Mouse (Mus musculus) hindbrain, embryonic 14.5 days (tissue): ENCODE data around the gene 1700029P11Rik. TPM values are rescaled to one million over a fixed set of nuclear protein-coding genes. Genes with fewer than 3 reads are reported as not detected.

ENCODE experiments used
- ATAC-seq: fragments of 200-750 bp; cut with Nextera tagmentation; 2 replicates; pipeline ENCODE4 v1.8.0; 2017; ENCODE audit warnings: moderate number of reproducible peaks, mild to moderate bottlenecking, moderate TSS enrichment, moderate library complexity; ENCODE audit not compliant: low FRiP score
- DNase-seq: peaks from one replicate; pipeline ENCODE4 v3.0.0-alpha.2; 2015; ENCODE audit warnings: low spot score
- H3K27ac ChIP-seq: fragments of 300-500 bp; sonication (generic); 2 replicates; pipeline ENCODE4 v1.5.1; 2014; ENCODE audit warnings: mild to moderate bottlenecking, moderate library complexity
- H3K27me3 ChIP-seq: fragments of 300-500 bp; sonication (generic); 2 replicates; pipeline ENCODE4 v1.6.1; 2014; ENCODE audit warnings: mild to moderate bottlenecking, low read length, mixed read lengths; ENCODE audit not compliant: control insufficient read depth, insufficient read depth
- H3K36me3 ChIP-seq: fragments of 300-500 bp; sonication (generic); replicated peaks from 2 replicates; pipeline ENCODE4 v1.6.1; 2014; ENCODE audit not compliant: control insufficient read depth, insufficient read depth
- H3K4me1 ChIP-seq: fragments of 300-500 bp; sonication (generic); replicated peaks from 2 replicates; pipeline ENCODE4 v1.6.1; 2014; ENCODE audit warnings: antibody characterized with exemption, low read length, mixed read lengths; ENCODE audit not compliant: control insufficient read depth, insufficient read depth
- H3K4me2 ChIP-seq: fragments of 300-500 bp; sonication (generic); replicated peaks from 2 replicates; pipeline ENCODE4 v1.6.1; 2014; ENCODE audit warnings: mild to moderate bottlenecking, moderate library complexity
- H3K4me3 ChIP-seq: fragments of 300-500 bp; sonication (generic); replicated peaks from 2 replicates; pipeline ENCODE4 v1.5.1; 2014; ENCODE audit warnings: mild to moderate bottlenecking, low read length
- H3K9ac ChIP-seq: fragments of 300-500 bp; sonication (generic); 2 replicates; pipeline ENCODE4 v1.6.1; 2014
- H3K9me3 ChIP-seq: fragments of 300-500 bp; sonication (generic); 2 replicates; pipeline ENCODE4 v1.6.1; 2016; ENCODE audit warnings: low read length; ENCODE audit not compliant: control insufficient read depth
- WGBS: fragments of 180-500 bp; shearing (Covaris S2); extraction: QIAGEN DNeasy Blood & Tissue Kit; methylation state at CpG from one replicate; pipeline ENCODE4 v1.1.7; 2014; 5-methylcytosine and 5-hydroxymethylcytosine counted together
- polyA plus RNA-seq: library from polyadenylated mRNA; unstranded; fragments of >200 nt; fragmentation: Nextera tagmentation; extraction: Ambion mirVana; gene quantifications from 2 replicates; pipeline ENCODE4 v1.2.1, GENCODE M21; 2014

The 1700029P11Rik gene
- polyA plus RNA-seq, 1 experiment from 2014 or later = not detected

GRCm38 (mm10) chr15:82015392-82016100 lies 35.2 kb downstream of the 1700029P11Rik start:
- ATAC-seq (peak; percentile 64), DNase-seq (peak; percentile 29)

GRCm38 (mm10) chr15:82016101-82016808 lies 35.9 kb downstream of the 1700029P11Rik start:
- Histone ChIP-seq H3K27me3 (no peaks in the 10 kb centered on the region), H3K36me3 (0 out of 2 replicates have a peak, but pooled peaks cover 9% of the 10 kb centered on the region), H3K27ac (peak overlapping the region; percentile 84), H3K9me3 (no peaks in the 10 kb centered on the region), H3K4me3 (peak overlapping the region; percentile 94), H3K4me2 (peak overlapping the region; percentile 62), H3K4me1 (peaks cover 19% of the 10 kb centered on the region; the same call in 1 of the 2 replicates), H3K9ac (peak overlapping the region; percentile 93)
- WGBS = under 1% methylated on average over 51 of the region's 53 CpGs
- peak; percentile 96 for ATAC-seq
- peak; percentile 98 for DNase-seq

More at GRCm38 (mm10) chr15:82015392-82016100, 35.2 kb downstream of the 1700029P11Rik start:
- 0 out of 2 replicates have a peak, but pooled peaks cover 9% of the 10 kb centered on the region for H3K36me3 ChIP-seq
- WGBS = under 1% methylated on average over 39 of the region's 39 CpGs
- peak overlapping the region; percentile 93 for H3K9ac ChIP-seq
- H3K4me2 ChIP-seq = peak overlapping the region; percentile 62
- peak overlapping the region; percentile 84 for H3K27ac ChIP-seq
- H3K9me3 ChIP-seq = no peaks in the 10 kb centered on the region
- peak overlapping the region; percentile 94 for H3K4me3 ChIP-seq
- no peaks in the 10 kb centered on the region for H3K27me3 ChIP-seq
- H3K4me1 ChIP-seq = peaks cover 19% of the 10 kb centered on the region; the same call in 1 of the 2 replicates

- ATAC-seq = no peak
- Histone ChIP-seq H3K4me1 (peaks cover 19% of the 10 kb centered on the region; the same call in 1 of the 2 replicates), H3K9ac (peak overlapping the region; percentile 70), H3K36me3 (peaks cover 13% of the 10 kb centered on the region; the same call in 1 of the 2 replicates), H3K9me3 (no peaks in the 10 kb centered on the region), H3K4me3 (peak overlapping the region; percentile 94), H3K4me2 (peak overlapping the region; percentile 62), H3K27ac (peak overlapping the region; percentile 65; the same call in 1 of the 2 replicates), H3K27me3 (no peaks in the 10 kb centered on the region)
- WGBS = 29% methylated on average over 6 of the region's 6 CpGs
- DNase-seq = no peak
Measured at GRCm38 (mm10) chr15:82016830-82017229, 36.5 kb downstream of the 1700029P11Rik start.

- WGBS = 79% methylated on average over 4 of the region's 4 CpGs
- Histone ChIP-seq H3K27me3 (no peaks in the 10 kb centered on the region), H3K4me1 (peaks cover 19% of the 10 kb centered on the region; the same call in 1 of the 2 replicates), H3K27ac (no peak overlapping the region), H3K9me3 (no peaks in the 10 kb centered on the region), H3K36me3 (peaks cover 19% of the 10 kb centered on the region), H3K9ac (no peak overlapping the region), H3K4me3 (no peak overlapping the region), H3K4me2 (peak overlapping the region; percentile 3; the same call in 1 of the 2 replicates)
- ATAC-seq (no peak), DNase-seq (no peak)
Measured at GRCm38 (mm10) chr15:82017461-82017860, 37.1 kb downstream of the 1700029P11Rik start.

GRCm38 (mm10) chr15:82019288-82019687 lies 38.9 kb downstream of the 1700029P11Rik start:
- peaks cover 37% of the 10 kb centered on the region for H3K36me3 ChIP-seq
- H3K4me2 ChIP-seq = no peak overlapping the region
- H3K9ac ChIP-seq = no peak overlapping the region
- no peak overlapping the region for H3K27ac ChIP-seq
- no peak for DNase-seq
- no peaks in the 10 kb centered on the region for H3K27me3 ChIP-seq
- peaks cover 15% of the 10 kb centered on the region; the same call in 1 of the 2 replicates for H3K4me1 ChIP-seq
- H3K9me3 ChIP-seq = no peaks in the 10 kb centered on the region
- ATAC-seq = no peak
- WGBS = 92% methylated on average over 3 of the region's 3 CpGs
- no peak overlapping the region for H3K4me3 ChIP-seq

GRCm38 (mm10) chr15:82022535-82023088 lies 42.3 kb downstream of the 1700029P11Rik start:
- Histone ChIP-seq H3K36me3 (peaks cover 70% of the 10 kb centered on the region), H3K27me3 (no peaks in the 10 kb centered on the region), H3K27ac (no peak overlapping the region), H3K4me2 (no peak overlapping the region), H3K4me3 (no peak overlapping the region), H3K9ac (no peak overlapping the region), H3K4me1 (no peaks in the 10 kb centered on the region), H3K9me3 (no peaks in the 10 kb centered on the region)
- ATAC-seq (no peak), DNase-seq (no peak)
- 93% methylated on average over 13 of the region's 13 CpGs for WGBS

GRCm38 (mm10) chr15:82023965-82024635 lies 43.8 kb downstream of the 1700029P11Rik start:
- H3K36me3 ChIP-seq = peaks cover 84% of the 10 kb centered on the region
- WGBS = 95% methylated on average over 6 of the region's 6 CpGs

GRCm38 (mm10) chr15:82027276-82027675 lies 46.9 kb downstream of the 1700029P11Rik start:
- H3K27me3 ChIP-seq = no peaks in the 10 kb centered on the region
- DNase-seq (no peak), ATAC-seq (no peak)
- H3K9me3 ChIP-seq = no peaks in the 10 kb centered on the region
- H3K4me1 ChIP-seq = no peaks in the 10 kb centered on the region
- no peak overlapping the region for H3K9ac ChIP-seq
- H3K27ac ChIP-seq = no peak overlapping the region
- H3K36me3 ChIP-seq = peaks cover 98% of the 10 kb centered on the region
- WGBS = 93% methylated on average over 7 of the region's 7 CpGs
- no peak overlapping the region for H3K4me3 ChIP-seq
- no peak overlapping the region for H3K4me2 ChIP-seq

More at GRCm38 (mm10) chr15:82023965-82024635, 43.8 kb downstream of the 1700029P11Rik start:
- DNase-seq (no peak), ATAC-seq (no peak)
- Histone ChIP-seq H3K9ac (no peak overlapping the region), H3K4me3 (no peak overlapping the region), H3K27ac (no peak overlapping the region), H3K4me1 (no peaks in the 10 kb centered on the region), H3K9me3 (no peaks in the 10 kb centered on the region), H3K27me3 (no peaks in the 10 kb centered on the region), H3K4me2 (no peak overlapping the region)
